Mouse (Mus musculus) ES-Bruce4 (cell line): ENCODE results near the gene Trim45.

Experiments used
- CTCF ChIP-seq: IDR thresholded peaks from one replicate; pipeline ENCODE4 v1.8.1; 2011; ENCODE audit warnings: low read depth, low read length
- EP300 ChIP-seq: IDR thresholded peaks from 2 replicates; pipeline ENCODE4 v1.6.1; 2011; ENCODE audit warnings: low read depth, low read length; ENCODE audit not compliant: insufficient read depth
- POLR2A ChIP-seq: IDR thresholded peaks from one replicate; pipeline ENCODE4 v1.8.1; 2011; ENCODE audit warnings: low read length; ENCODE audit not compliant: insufficient read depth

GRCm38 (mm10) chr3:100922506-100923375 lies 739 bp downstream of the Trim45 start:
- TF ChIP-seq CTCF (no peak), POLR2A (no peak), EP300 (no peak)
